1 mouse cellular context compared by ENCODE assay signal in the genomic region with DNA sequence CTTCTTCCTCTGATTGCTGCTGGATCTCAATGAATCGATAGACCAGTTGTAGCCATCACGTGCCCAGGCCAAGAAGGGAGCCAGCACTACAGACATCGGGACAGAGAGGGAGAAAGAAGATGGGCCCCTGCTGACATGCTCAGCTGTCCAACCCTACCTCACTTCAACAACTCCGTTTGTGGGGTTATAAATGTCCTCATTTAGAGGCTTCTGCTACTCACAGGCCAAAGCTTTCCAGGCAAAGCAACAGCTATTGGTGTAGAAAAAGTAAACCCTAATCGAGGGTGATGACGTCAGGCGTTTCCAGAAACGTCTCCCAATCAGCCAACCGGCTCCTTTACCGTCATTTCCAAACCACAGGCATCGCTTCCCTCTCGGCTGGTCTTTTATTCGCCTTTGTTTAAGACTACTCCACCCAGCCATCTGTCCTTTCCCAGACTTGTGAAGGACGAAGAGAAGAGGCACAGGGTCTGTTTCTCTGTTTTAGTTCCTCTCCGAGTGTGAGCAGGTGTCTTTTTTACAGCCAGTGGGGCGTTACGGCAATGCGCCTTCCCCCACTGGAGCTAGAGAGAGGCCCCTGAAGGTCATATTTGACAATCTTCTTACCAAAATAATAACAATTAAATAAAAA.
TF ChIP-seq lines count a peak whose summit lies in the region.

No protein-coding gene starts in this region.

TF ChIP-seq in CH12.LX, 34 proteins besides CTCF, POLR2A, EP300 and RAD21 (continued from another document):
- TF ChIP-seq RCOR1 (conservative IDR thresholded peaks at IDR 0.05; ENCODE audit: low read depth, low read length): peak; percentile 81
- TF ChIP-seq MAFK (IDR thresholded peaks at IDR 0.05; ENCODE audit: insufficient replicate concordance, low read length): 0 out of 2 replicates have a peak, but pooled peaks have one; percentile 30
- peak; percentile 74 for TF ChIP-seq ETS1 (conservative IDR thresholded peaks at IDR 0.05; ENCODE audit: low read depth, low read length)
- 0 out of 2 replicates have a peak, but pooled peaks have one; percentile 17 for TF ChIP-seq HCFC1 (IDR thresholded peaks at IDR 0.05; ENCODE audit: low read depth, low read length)
- TF ChIP-seq MXI1 (IDR thresholded peaks at IDR 0.05; ENCODE audit: low read depth, low read length): no peak; the same call in 1 of the 2 replicates
- TF ChIP-seq ZKSCAN1 (IDR thresholded peaks at IDR 0.05; ENCODE audit: borderline replicate concordance, low read depth, low read length): no peak
- TF ChIP-seq TBP (conservative IDR thresholded peaks at IDR 0.05; ENCODE audit: low read depth, low read length): peak; percentile 77; the same call in 1 of the 2 replicates
- TF ChIP-seq PAX5 (IDR thresholded peaks at IDR 0.05; ENCODE audit: low read length): no peak
- TF ChIP-seq JUND (conservative IDR thresholded peaks at IDR 0.05; ENCODE audit: low read depth, low read length): peak; percentile 87
- TF ChIP-seq SMC3 (IDR thresholded peaks at IDR 0.05; ENCODE audit: low read depth, low read length): 0 out of 2 replicates have a peak, but pooled peaks have one; percentile 5
- TF ChIP-seq MAZ (IDR thresholded peaks at IDR 0.05; ENCODE audit: low read depth, low read length): 0 out of 2 replicates have a peak, but pooled peaks have one; percentile 23
- peak; percentile 82 for TF ChIP-seq BHLHE40 (IDR thresholded peaks at IDR 0.05; ENCODE audit: low read depth, low read length)
- TF ChIP-seq CHD2 (IDR thresholded peaks at IDR 0.05; ENCODE audit: low read length): peak; percentile 92
- TF ChIP-seq ZC3H11A (IDR thresholded peaks at IDR 0.05; ENCODE audit: low read depth, low read length): no peak
- peak; percentile 86 for TF ChIP-seq SIN3A (IDR thresholded peaks at IDR 0.05; ENCODE audit: low read length)
- TF ChIP-seq MAX (IDR thresholded peaks at IDR 0.05; ENCODE audit: low read length): peak; percentile 72
- peak; percentile 81 for TF ChIP-seq JUN (IDR thresholded peaks at IDR 0.05; ENCODE audit: insufficient read depth, low read depth, low read length)
- TF ChIP-seq MEF2A (IDR thresholded peaks at IDR 0.05; ENCODE audit: borderline replicate concordance, low read depth, low read length): peak; percentile 86
- peak; percentile 44; the same call in 1 of the 2 replicates for TF ChIP-seq E2F4 (IDR thresholded peaks at IDR 0.05; ENCODE audit: insufficient replicate concordance, low read depth, low read length)
- no peak for TF ChIP-seq UBTF (IDR thresholded peaks at IDR 0.05; ENCODE audit: low read depth, low read length)
- TF ChIP-seq ZNF384 (IDR thresholded peaks at IDR 0.05; ENCODE audit: low read depth, low read length): peak; percentile 45; the same call in 1 of the 2 replicates
- TF ChIP-seq TCF12 (IDR thresholded peaks at IDR 0.05; ENCODE audit: low read depth, low read length): peak; percentile 94
- 0 out of 2 replicates have a peak, but pooled peaks have one; percentile 34 for TF ChIP-seq MYC (IDR thresholded peaks at IDR 0.05; ENCODE audit: low read depth, low read length)
TF ChIP-seq in CH12.LX: peak in this region for 25.
